Mouse (Mus musculus) testis, postnatal 14 days (tissue): ENCODE results near the gene Cldn7.
A peak's percentile ranks its signal among the peaks of the same experiment; 100 is the strongest.

Experiments used
- DNase-seq: peaks from one replicate; pipeline ENCODE4 v3.0.0; 2021; ENCODE audit warnings: low spot score

The Cldn7 gene

DNA sequence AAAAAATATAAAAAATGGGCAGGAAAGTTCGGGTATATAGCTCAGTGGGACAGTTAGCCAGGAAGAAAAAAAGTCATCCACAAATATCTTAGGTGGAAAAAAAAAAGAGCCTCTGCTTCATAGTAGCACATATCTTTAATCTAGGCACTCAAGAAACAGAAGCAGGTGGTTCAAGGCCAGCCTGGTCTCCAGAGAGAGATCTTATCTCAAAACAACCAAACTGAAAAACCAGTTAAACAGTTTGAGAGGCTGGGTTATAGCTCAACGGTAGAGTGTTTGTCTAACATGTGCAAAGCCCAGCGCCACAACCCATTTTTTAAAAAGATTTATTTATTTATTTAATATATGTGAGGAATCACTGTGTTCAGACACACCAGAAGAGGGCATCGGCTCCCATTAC lies 31.5 kb upstream of the Cldn7 start:
- DNase-seq: no peak

DNA sequence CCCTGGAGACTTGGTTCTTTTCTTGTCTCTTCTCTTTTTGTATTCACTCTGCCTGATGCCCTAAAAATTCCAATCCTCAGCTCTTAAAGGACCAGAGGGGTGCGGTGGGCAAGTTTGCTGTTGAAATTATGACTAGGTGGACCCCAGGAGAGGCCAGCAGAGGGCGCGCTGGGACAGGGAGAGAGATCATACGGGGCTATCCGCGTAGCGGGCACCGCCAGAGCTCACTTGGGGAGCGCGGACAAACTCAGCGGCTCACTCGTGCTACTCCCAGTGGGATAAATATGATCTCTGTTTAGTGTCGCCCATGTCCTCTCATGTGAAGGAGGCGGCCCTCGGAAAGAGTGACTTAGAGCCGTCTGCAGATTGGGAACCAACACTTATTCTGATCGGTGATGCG lies 30.4 kb upstream of the Cldn7 start:
- DNase-seq: peak; percentile 89

GRCm38 (mm10) chr11:69934681-69935080 lies 29.9 kb upstream of the Cldn7 start:
- DNase-seq: no peak

DNA sequence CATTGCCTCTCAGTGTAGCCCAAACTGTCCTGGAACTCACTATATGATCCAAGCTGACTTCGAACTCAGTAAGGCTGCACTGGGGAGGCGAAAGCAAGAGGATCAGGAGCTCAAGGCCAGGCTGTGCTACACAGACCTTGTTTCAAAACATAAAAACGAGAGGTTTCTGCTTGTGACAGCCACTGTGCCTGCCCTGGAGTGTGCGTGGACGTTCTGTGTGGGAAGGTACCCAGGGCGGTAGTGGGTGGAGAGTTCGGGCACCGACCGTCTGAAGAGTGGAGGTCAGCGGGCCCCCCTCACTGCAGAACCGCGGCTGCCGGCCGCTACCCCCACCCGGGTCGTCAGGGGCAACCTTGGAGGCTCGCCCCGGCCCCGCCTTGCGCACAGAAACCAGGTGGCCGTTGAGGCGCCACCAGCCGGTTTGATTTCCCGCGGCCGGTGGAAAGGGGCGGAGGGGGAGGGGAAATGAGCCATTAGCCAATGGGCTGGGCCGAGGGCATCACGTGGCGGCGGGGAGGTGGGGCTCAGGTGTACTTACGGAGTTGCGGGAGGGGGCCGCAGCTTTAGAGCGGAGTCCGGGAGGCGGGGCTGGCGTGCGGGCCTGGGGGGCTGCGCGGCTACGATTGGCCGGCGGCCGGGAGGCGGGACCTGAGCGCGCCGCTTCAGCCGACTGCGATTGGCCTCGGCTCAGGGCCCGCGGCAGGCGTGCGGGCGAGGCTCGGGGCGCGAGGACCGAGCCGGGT lies 29.3 kb upstream of the Cldn7 start, which contains the start of gene Ybx2:
TSS of gene Ybx2 (plus strand) at position 660 of the 743 bp plus-strand sequence.
- peak; percentile 98 for DNase-seq

GRCm38 (mm10) chr11:69936156-69936555 lies 28.4 kb upstream of the Cldn7 start:
- DNase-seq: peak; percentile 73

DNA sequence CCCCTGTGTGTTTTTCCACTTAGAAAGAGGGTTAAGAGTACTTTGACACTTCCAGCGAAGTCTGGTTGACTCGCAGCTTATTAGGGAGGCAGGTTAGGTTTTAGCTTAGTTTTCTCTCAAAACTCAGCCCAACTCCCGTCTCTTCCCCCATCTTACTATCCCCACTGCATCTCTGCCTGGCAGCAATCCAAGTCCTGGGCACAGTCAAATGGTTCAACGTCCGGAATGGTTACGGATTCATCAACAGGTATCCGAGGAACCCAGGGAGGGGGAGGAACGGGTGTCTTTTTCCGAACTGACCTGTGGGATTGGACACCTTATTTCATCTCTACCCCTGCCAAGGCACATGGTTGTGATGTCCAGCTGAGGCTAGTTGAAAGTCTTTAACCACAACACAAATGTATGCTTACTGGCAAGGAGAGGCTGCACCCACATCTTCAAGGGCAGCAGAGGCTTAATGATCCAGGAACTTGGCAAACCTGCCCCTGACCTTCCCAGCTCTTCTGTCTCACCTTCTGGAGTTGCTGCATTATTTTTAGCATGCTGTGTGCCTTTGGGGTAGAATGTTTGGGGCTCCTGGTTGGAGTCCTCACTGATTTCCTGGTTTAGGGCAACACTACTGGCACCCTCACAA lies 27.7 kb upstream of the Cldn7 start:
- no peak for DNase-seq

- DNase-seq: peak; percentile 37
Measured at GRCm38 (mm10) chr11:69937385-69937784, 27.2 kb upstream of the Cldn7 start.

- no peak for DNase-seq
Measured at GRCm38 (mm10) chr11:69937834-69938233, 26.7 kb upstream of the Cldn7 start.

- DNase-seq: no peak
Measured at GRCm38 (mm10) chr11:69938401-69938979, 26.1 kb upstream of the Cldn7 start.

- DNase-seq: no peak
Measured at GRCm38 (mm10) chr11:69939181-69939580, 25.4 kb upstream of the Cldn7 start.

- DNase-seq: no peak
Measured at GRCm38 (mm10) chr11:69939731-69940130, 24.8 kb upstream of the Cldn7 start.

DNA sequence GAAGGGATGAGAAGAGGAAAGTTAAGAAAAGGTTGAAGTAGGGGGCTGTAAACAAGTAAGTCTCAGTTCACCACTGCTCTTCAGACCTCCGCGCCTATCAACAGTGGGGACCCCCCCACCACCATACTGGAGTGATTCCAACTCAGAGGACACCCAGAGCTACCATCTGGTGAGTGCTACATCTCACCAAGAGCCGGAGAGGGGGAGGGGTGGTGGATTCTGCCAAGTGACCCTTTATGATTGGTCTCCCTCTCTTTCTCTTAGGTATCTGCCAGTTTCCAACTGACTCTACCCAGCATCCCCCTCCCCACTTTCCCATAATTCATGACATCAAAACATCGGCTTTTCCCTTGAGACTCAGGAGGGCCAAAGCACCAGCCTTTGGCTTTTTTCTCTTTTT lies 23.6 kb upstream of the Cldn7 start:
- no peak for DNase-seq

DNA sequence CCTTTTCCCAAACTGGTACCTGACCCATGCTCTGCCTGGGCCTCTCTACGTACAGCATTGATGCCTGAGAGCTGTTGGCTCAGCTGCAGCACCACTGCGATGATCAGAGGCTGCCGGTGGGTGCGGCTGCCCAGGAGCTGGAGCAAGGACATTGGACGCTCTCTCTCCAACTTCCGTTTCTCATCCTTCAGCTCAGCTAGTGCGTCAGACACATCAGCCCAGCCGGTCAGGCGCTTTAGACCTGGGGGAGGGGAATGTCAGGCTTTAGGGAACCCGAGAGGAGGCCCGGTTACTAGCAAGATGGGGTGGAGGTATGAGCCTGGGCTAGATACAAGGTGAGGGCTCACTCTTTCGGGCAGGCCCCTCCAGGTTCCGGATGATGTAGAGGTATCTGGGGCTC lies 19.4 kb upstream of the Cldn7 start:
- DNase-seq: no peak

DNA sequence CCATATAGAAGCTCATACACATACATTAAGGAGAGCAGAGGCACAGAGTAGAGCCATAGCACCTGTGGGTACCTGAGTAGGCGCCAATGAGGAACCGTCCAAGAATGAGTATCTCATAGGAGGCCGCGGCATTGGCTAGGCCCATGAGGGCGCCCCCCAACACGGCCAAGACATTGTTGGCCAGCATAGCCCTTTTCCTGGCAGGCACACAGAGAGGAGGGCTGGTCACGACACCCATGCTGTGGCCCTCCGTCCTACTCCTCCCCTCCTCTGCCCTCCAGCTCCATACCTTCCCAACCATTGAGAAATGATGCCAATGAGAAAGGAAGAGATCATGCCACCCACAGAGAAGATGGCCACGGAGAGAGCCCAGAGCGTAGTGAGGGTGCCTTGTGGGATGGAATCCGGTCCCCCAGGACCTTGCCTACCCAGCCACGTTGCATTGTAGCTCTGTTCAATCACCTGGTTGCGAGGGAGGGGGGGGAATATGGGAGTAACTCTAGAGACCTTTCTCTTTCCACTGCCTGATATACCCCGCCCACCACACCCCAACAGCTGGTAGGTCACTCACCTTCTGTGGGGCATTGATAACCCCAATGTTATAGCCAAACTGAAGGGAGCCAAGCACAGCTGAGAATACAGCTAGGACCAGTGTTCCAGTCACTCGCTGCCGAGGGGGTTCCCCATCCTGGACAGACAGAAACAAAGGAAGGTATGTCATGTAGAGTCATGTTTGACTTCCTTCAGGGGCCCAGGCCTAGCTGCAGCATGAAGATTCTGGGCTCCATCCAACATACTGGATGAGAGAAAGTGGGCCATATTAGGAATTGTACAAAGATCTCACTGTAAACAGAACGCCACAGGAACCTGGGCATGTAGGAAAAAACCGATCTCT lies 18.3 kb upstream of the Cldn7 start:
- DNase-seq: no peak

DNA sequence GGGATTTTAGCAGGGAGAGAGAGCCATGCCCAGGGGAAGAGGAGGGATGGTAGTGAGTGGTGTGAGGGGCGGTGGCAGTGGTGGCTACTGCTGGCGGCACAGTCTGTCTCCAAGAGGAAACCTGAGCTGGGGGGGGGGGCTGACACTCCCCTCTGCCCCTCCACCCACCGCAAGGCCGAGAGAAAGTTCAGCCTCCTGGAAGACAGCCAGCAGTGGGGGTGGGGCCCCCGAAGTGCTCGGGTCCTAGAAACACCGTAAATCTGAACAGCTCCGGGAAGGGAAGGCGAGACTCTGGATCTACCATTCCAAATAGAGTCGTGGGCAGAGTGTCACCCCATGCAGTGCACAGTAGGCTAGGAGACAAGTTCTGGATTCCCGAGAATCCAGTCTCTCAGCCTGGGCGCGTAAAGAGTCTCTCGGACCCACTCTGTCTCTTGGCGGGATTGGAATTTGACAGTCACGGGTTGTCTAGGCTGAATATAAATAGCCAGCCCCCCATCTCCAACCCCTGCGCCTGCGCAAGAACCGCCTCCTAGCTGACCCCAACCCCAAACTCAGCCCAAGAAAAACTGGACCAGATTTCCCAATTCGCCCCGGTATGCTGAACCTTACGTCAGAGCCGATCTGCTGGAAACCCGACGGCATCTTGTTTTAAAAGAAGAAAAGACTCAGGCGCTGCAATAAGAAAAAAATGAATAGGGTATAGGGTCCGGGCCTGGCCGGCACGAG lies 17.1 kb upstream of the Cldn7 start:
- DNase-seq: no peak

DNA sequence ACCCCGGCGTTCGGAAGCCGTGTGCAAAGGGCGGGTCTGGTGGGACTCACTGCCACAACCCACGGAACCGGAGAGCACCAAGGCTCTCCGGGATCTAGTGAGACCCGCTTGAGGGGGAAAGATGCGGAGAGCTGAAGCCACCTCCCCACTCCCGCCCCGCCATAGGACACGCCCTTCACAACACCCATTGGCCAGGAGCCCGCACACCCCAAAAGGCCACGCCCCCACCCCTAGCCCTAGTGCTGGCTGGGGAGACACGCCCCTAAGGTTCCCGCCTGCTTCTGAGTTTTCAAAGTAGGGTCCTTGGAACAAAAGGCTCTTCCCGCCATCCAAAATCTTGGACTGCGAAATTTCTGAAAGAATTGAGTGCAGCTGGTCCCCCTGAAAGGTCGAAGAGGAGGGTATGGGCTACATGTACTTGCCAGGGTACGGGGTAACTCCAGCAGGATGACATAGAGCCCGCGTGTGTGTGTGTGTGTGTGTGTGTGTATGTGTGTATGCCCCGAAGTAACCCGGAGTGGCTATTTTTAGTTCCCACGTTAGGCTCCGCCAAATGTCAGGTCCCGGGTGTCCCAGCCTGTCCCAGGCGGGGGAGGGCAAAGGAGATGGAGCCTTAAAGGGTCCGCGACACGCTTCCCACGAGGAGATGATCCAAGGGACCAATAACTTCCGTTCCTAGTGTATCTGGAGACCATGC lies 16.4 kb upstream of the Cldn7 start, which contains the start of gene Slc2a4:
TSS of gene Slc2a4 (minus strand) at position 123 of the 697 bp plus-strand sequence.
- DNase-seq: peak; percentile 92

GRCm38 (mm10) chr11:69948763-69949150 lies 15.8 kb upstream of the Cldn7 start:
- DNase-seq: peak; percentile 84

DNA sequence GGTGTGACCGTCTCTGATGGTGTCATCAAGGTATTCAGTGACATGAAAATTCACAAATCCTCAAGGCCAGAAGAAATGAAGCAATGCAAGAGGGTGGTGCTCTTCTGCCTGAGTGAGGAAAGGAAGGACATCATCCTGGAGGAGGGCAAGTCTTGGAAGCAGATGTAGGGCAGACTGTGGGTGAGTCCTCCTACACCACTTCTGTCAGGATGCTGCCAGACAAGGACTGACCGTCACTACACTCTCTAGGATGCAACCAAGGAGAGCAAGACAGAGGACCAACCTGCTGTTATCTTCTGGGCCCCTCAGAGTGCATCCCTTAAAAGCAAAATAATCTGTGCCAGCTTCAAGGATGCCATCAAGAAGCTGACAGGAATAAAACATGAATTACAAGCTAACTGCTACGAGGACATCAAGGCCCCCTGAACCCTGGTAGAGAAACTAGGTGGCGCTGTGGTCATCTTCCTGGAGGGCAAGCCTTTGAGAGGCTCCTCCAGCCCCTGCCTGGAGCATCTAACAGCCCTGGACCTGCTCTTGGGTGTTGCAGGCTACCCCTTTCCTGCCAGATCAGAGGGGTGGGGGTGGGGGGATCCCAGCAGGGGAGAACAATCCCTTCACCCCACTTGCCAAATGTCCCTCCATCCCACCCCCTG lies 13.6 kb upstream of the Cldn7 start:
- DNase-seq: no peak

DNA sequence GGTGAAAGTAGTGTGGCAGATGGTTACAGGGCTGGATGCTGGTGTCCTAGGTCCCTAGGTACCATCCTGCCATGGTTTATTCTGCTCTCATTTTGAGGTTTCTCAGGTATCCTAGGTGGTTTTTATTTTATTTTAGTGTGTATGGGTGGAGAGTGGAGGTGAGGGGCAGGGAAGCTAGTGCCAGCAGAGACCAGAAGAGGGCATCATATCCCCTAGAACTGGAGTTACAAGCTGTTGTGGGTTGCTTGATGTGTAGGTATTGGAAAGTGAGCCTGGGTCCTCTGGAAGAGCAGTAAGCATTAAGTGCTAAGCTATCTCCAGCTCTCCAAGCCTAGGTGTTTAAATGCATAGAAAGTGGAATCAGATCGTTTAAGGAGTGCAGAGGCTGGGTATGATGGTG lies 12.3 kb upstream of the Cldn7 start:
- no peak for DNase-seq

DNA sequence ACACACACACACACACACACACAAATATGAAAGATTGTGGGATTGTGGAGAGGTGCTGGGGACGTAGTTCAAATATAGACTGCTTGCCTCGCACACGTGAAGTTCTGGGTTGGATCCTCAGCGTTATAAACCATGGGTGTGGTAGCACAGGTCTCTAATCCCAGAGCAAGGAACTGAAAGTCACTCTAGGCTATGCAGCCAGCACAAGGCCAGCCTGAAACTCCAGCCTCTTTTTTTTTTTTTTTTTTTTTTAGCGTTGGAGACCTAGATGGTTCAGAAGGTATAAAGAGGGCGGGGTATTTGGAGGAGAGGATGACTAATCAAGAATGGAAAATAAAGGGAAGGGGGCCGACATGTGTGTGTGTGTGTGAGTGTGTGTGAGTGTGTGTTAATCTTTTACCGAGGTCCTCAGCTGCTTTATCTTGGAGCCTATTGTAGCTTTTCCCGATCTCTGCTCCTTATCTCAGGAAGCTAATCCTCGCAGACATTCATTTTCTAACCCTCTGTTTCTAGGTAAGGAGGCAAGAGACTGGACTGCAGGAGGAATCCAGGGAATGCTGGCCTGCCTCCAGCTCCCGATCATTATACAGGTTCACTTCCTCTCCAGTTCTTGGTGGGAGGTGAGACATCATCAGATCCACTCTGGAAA lies 11.2 kb upstream of the Cldn7 start:
- DNase-seq: no peak
